Mouse (Mus musculus) ZHBTc4 (cell line): ENCODE measurements around the gene Slc10a7.
A peak's percentile ranks its signal among the peaks of the same experiment; 100 is the strongest.
"Not testable (repeated sequence)": the region's sequence is repeated elsewhere in the genome, so short reads cannot be mapped to it uniquely, and the experiment has no call there.

Experiments
- DNase-seq: peaks from one replicate; pipeline ENCODE4 v3.0.0-alpha.2; 2011; ENCODE audit warnings: low read depth, low spot score

Gene Slc10a7

DNA sequence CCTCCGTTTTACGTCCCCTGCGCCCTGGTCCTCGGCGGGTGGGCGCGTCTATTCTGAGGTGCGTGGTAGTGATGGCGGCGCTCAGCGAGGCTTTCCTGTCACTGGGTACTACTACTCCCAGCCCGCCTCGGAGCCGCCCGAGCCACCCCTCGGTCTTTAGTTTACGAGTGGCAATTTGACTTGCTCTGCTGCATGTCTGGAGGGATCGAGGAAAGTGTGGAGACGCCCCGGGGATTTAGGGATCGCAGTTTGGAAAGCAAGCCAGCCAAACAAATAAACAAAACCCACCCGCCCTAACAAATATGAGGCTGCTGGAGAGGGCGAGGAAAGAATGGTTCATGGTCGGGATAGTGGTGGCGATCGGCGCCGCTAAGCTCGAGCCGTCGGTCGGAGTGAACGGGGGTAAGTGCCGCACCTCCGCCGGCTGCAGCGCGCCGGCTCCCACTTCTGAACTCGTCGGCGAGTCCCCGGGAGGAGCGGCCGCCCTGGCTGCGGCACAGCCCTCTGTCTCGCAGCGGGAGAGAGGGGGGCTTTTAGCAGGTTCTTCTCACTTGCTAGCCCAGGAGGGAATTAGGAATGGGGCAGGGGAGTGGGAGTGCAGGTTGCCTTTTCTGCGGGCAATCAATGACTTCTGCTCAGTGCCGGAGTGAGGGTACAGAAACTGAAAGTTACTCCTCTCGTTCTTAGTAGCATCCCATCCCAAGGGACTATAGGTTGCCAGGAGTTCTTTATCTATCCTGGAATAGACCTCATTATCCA, at the start of gene Slc10a7:
Slc10a7 (plus strand) TSS at position 74 of the 759 bp plus-strand sequence.
- DNase-seq: peak; percentile 96

- no peak for DNase-seq
Observed at GRCm38 (mm10) chr8:78463941-78464340, 45.2 kb upstream of the Slc10a7 start.

- DNase-seq: peak; percentile 84
Observed at GRCm38 (mm10) chr8:78467889-78468288, 41.3 kb upstream of the Slc10a7 start.

DNA sequence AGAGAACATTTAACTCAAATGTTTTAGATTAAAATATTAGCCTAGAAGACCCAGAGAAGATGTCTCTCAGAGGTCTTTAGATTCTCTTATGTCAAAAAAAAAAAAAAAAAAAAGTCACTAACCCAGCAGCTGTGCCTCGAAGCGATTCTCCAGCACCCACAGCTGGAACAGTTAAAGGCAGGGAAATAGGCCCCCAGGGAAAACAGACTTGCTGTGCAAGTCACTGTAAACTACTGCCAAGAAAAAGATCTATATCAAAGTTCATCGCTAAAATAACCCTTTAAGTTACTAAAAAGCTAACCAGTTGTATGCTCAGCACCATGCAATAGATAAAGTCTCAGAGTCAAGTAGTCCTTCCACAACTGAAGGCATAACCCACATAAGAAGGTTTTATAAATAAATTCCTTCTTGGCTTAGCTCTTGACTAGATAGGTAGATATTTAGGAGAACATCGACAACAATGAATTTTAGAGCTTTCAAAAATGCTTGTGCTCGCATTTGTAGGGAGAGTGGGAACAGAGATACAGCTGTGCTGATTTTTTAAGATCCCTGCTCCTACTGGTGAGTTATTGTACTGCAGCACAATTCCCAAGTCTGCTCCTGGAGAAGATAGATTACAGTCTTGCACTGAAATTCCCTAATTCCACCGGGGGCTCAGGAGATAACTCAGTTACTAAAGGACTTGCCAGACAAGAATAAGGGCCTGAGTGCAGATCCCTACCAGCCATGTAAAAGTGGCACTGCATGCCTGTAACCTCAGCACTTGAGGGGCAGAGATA, 31.9 kb upstream of the Slc10a7 start:
- peak; percentile 75 for DNase-seq

DNA sequence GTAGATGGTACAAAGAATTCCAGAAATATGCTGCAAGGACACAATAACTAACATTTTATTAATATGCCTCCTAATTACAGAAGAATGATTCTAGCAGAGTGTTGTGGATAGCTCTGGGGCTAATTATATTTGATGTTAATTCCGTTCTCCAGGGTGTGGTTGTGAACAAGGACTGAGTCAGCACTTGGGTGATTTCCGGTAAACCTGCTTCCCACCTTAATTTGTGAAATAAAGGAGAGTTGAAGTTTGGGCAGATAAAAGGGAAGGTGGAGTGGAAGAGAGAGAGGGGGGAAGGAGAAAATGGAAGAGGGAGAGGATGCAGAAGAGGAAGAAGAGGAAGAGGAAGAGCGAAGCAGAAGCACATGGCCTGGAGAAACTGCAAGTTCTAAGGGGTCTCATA, 19.4 kb upstream of the Slc10a7 start:
- peak; percentile 26 for DNase-seq

DNA sequence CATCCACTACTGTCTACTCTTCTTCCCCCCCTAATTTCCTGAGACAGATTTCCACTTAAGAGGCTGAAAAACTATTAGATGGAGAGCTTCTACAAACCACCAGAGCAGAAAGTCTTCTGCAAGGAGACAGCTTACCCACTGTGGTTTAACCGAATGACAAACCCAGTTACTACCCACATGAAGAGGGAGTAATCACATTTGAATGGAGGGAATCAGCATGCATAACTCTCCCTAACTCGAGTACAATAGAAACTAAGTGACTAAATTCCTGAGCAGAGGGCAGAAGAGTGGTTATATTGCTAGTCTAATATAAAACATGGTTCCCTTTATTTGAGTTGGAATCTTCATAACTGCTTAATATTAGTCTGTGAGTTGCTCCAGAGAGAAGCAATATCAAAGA, 16.1 kb upstream of the Slc10a7 start:
- peak; percentile 76 for DNase-seq

DNA sequence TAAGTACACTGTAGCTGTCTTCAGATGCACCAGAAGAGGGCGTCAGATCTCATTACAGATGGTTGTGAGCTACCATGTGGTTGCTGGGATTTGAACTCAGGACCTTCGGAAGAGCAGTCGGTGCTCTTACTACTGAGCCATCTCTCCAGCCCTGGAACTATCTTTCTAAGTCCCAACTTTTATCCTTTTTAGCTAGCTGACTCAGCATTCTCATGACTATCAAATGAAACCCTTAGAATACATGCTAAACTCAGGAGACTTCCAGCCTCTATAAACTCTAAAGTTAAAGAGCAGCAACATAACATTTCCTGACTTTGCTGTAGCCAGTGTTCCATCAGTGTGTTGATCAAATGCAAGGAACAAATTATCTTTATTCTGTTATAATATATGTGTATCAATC, 12.9 kb upstream of the Slc10a7 start:
- not testable (repeated sequence) for DNase-seq

DNA sequence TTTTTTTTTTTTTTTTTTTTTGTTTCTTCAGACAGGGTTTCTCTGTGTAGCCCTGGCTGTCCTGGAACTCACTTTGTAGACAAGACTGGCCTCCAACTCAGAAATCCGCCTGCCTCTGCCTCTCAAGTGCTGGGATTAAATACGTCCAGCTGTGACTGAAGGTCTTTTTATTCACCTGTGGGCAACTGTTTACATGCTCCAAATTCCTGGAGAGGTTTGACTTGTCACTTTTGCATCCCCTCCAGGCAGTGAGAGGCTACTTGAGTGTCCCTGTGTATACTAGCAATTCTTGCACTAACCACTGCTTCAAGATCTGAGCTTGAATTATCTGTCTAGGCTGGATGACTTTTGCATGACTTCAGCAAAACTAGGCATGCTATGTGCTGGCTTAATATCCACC, 6.4 kb upstream of the Slc10a7 start:
- DNase-seq: peak; percentile 67

DNA sequence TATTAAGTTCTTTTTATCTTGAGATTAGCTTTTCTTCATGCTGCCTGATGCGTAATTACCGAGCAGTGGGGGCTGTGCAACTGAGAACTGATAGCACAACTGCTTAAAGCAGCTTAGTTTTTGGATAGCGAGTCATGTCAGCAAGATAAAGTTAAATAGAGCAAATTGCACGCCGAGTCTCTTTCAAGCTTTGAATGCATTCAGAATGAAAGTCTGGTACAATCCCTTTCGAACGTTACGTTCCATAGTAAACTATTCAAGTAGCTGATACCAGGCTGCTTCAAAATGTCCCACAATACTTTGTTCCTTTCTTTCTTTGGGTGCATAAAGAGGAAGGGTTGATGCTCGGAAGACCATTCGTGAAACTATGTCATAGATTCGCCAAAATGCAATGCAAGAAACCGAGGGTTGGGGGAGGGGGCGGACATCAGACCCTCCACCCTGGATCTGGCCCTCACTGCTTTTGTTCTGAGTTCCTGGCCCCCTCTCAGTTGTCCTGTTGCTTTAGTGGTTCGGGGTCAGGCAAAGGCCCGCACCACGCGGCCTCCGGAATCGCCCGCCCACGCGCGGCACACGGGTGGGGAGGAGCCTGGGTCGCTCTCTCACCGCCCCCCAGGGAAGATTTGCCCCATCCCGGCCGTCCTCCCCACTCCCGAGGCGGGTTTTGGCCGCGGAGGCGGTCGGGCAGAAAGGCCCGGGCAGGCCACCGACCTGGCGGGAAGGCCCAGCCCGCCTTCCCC, 997 bp upstream of the Slc10a7 start:
- peak; percentile 67 for DNase-seq

GRCm38 (mm10) chr8:78508719-78509272, 350 bp upstream of the Slc10a7 start, which contains the start of gene Rbmxl1:
Gene Rbmxl1, minus strand, starts transcription at chr8:78508898.
- peak; percentile 96 for DNase-seq

DNA sequence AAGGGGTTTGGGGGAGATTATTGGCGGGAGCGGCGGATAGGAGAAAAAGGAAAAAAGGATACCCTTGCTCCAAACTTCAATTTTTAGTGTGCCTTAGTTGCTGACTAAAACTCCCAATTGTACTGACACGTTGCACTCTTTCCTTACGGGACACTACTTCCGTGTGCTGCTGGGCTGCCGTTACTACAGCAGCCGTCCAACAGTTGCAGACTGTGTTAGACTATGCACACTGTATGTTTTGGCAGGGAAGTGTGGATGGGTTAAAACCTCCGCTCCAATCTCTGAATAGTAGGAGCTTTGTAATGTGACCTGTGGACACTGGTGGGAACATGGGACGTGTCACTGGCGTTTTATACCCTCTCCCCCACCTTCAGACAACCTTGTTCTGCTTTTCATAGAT, 948 bp downstream of the Slc10a7 start:
- peak; percentile 34 for DNase-seq

DNA sequence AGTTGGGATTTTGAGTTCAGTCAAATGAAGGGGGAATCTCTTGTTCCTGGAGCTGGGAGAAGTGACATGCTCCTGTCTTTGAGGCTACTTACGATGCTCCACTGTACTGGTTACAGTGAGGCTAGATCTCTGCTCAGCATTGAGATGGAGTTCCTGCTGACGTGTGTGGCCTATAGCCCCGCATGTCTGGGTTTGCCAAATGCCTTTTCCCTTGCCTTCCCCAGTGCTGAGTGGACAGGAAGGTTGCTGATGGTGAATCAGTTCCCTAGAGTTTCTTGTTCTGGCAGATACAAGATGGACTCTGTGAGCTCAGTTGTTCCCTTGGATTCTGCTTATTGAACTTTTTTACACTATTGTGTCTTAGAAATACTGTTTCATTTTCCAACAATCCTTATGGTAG, 1.8 kb downstream of the Slc10a7 start:
- no peak for DNase-seq

DNA sequence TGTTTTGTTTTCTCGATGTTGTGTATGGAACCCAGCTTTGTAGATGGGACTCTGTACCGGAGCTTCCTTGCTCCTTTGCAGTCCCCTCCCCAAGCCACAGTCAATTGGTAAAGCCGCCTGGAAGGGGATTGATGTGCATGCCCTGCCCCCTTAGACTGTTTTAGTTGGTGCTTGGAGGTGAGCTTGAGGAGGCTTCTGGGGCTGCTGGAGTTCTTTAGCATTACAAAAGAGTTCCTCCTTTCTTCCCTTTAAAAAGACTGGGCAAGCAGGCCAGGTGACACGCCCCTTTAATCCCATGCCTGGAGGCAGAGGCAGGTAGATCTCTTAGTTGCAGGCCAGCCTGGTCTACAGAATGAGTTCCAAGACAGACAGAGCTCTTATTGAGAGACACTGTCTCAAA, 4.0 kb downstream of the Slc10a7 start:
- DNase-seq: peak; percentile 96

GRCm38 (mm10) chr8:78514706-78515105, 5.6 kb downstream of the Slc10a7 start:
- DNase-seq: peak; percentile 77

DNA sequence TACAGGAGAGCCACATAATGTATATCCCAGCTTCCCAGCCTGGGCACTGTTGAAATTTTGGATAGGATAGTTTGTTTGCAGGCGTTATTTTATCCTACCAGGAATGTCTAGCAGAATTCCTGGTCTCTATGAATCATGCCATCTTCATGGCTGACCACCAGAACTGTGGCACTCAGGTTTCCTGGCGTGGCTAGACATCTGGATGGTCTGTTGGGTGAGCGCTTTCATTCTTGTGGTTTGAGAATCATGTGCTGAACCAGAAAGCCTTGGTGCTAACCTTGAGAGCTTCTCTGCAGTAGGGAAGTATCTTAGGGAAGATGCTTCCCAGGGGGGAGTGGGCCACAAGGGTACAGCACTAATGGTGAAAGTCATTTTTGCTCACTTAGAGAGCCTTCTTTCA, 6.0 kb downstream of the Slc10a7 start:
- no peak for DNase-seq

DNA sequence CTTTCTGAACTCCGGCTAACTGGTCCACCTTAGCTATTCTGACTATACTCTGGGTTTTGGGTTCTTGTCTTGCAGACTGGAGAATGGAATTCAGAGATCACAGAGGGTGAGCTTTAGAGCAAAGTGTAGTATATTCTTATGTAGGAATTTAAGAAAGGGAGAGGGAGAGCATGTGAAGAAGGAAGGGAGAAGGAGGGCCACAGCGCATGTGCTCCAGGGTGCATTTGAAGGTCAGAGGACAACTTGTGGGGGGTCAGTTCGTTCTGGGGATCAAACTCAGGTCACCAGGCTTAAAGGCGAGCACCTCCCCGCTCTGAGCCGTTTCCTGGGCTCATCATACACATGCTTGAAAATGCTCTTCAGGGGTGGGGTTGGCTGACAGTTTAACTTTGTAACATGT, 24.8 kb downstream of the Slc10a7 start:
- peak; percentile 23 for DNase-seq

DNA sequence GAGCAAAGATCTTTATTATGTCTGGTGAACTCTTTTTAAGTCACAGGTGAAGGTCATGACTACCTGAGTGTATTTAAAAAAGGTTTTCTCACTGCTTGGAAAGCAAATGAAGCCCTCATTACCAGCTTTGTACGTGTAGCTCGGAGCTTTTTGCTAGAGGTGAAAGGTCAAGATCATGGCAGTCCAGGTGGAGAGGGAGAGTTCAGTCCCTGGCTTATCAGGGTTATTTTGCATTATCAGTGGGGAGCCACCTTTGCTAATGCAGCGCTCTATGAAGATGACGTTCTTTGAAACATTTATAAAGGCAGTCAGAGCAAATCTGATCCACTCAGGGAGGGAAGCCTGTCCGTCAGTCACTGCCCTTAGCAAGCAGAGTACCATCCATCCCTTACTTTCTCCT, 27.6 kb downstream of the Slc10a7 start:
- no peak for DNase-seq

DNA sequence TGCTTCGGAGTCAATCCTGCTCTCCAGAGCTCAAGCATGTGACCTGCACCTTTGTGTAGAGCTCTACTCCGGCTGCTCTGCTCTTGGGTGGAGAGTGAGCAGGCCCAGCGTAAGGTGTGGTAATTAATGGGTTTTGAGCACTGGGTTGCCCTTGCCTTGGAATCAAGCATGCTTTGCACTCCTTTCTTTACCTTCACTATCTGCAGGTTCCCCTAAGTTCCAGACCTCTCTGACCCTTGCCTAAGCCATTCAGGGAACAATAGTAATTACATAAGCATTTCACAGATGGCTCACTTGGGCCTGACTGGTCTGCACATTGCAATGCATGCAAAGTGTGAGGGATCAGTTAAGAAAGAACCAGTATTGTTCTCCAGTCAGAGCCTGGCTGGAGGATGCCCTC, 28.6 kb downstream of the Slc10a7 start:
- peak; percentile 92 for DNase-seq

GRCm38 (mm10) chr8:78542670-78543069, 33.5 kb downstream of the Slc10a7 start:
- not testable (repeated sequence) for DNase-seq

GRCm38 (mm10) chr8:78543621-78544020, 34.5 kb downstream of the Slc10a7 start:
- no peak for DNase-seq

- no peak for DNase-seq
Observed at GRCm38 (mm10) chr8:78544545-78544944, 35.4 kb downstream of the Slc10a7 start.
